Mouse (Mus musculus) intestine, embryonic 15.5 days (tissue): ENCODE measurements around the gene Prune2. TPM values are rescaled to one million over a fixed set of nuclear protein-coding genes. Genes with fewer than 3 reads are reported as not detected.

Source experiments
- ATAC-seq: fragments of 200-750 bp; cut with Nextera tagmentation; 2 replicates; pipeline ENCODE4 v1.8.0; 2017; ENCODE audit warnings: moderate TSS enrichment, moderate library complexity
- H3K27ac ChIP-seq: fragments of 300-500 bp; sonication (generic); 2 replicates; pipeline ENCODE4 v1.5.1; 2015; ENCODE audit warnings: mild to moderate bottlenecking, inconsistent platforms
- H3K27me3 ChIP-seq: fragments of 300-500 bp; sonication (generic); replicated peaks from 2 replicates; pipeline ENCODE4 v1.6.1; 2015; ENCODE audit warnings: inconsistent platforms
- H3K36me3 ChIP-seq: fragments of 300-500 bp; sonication (generic); 2 replicates; pipeline ENCODE4 v1.6.1; 2015; ENCODE audit warnings: inconsistent platforms
- H3K4me1 ChIP-seq: fragments of 300-500 bp; sonication (generic); replicated peaks from 2 replicates; pipeline ENCODE4 v1.6.1; 2015; ENCODE audit warnings: inconsistent platforms
- H3K4me2 ChIP-seq: fragments of 300-500 bp; sonication (generic); replicated peaks from 2 replicates; pipeline ENCODE4 v1.6.1; 2015; ENCODE audit warnings: mild to moderate bottlenecking, inconsistent platforms
- H3K4me3 ChIP-seq: fragments of 300-500 bp; sonication (generic); replicated peaks from 2 replicates; pipeline ENCODE4 v1.5.1; 2015; ENCODE audit warnings: inconsistent platforms
- H3K9ac ChIP-seq: fragments of 300-500 bp; sonication (generic); 2 replicates; pipeline ENCODE4 v1.6.1; 2015; ENCODE audit warnings: inconsistent platforms
- H3K9me3 ChIP-seq: fragments of 300-500 bp; sonication (generic); 2 replicates; pipeline ENCODE4 v1.6.1; 2016; ENCODE audit warnings: inconsistent platforms
- WGBS: fragments of 180-500 bp; shearing (Covaris S2); methylation state at CpG from one replicate; pipeline ENCODE4 v1.1.7; 2015; 5-methylcytosine and 5-hydroxymethylcytosine counted together
- polyA plus RNA-seq: library from polyadenylated mRNA; unstranded; fragments of >200 nt; fragmentation: Nextera tagmentation; extraction: Ambion mirVana; gene quantifications from 2 replicates; pipeline ENCODE4 v1.2.1, GENCODE M21; 2015

The Prune2 gene
- polyA plus RNA-seq, 1 experiment from 2014 or later, result 2.3 TPM

- Histone ChIP-seq H3K4me2 (no peak overlapping the region), H3K27ac (no peak overlapping the region), H3K4me1 (no peaks in the 10 kb centered on the region), H3K36me3 (no peaks in the 10 kb centered on the region), H3K9ac (no peak overlapping the region), H3K27me3 (no peaks in the 10 kb centered on the region), H3K9me3 (no peaks in the 10 kb centered on the region), H3K4me3 (no peak overlapping the region)
- WGBS, result 48% methylated on average over 12 of the region's 12 CpGs
- ATAC-seq, result peak; percentile 90
These were observed 184.3 kb downstream of the Prune2 start for GRCm38 (mm10) chr19:17140016-17140914.

GRCm38 (mm10) chr19:17143245-17143644, 187.3 kb downstream of the Prune2 start:
- WGBS, result 96% methylated on average over 2 of the region's 2 CpGs

GRCm38 (mm10) chr19:17144205-17144604, 188.3 kb downstream of the Prune2 start:
- H3K36me3 ChIP-seq, result no peaks in the 10 kb centered on the region
- no peak overlapping the region for H3K27ac ChIP-seq
- H3K27me3 ChIP-seq, result no peaks in the 10 kb centered on the region
- no peak overlapping the region for H3K4me3 ChIP-seq
- H3K4me1 ChIP-seq, result no peaks in the 10 kb centered on the region
- no peak overlapping the region for H3K4me2 ChIP-seq
- no peak overlapping the region for H3K9ac ChIP-seq
- ATAC-seq, result no peak
- WGBS, result 84% methylated on average over 6 of the region's 6 CpGs
- H3K9me3 ChIP-seq, result no peaks in the 10 kb centered on the region

More at GRCm38 (mm10) chr19:17143245-17143644, 187.3 kb downstream of the Prune2 start:
- ATAC-seq, result no peak
- Histone ChIP-seq H3K9ac (no peak overlapping the region), H3K36me3 (no peaks in the 10 kb centered on the region), H3K4me2 (no peak overlapping the region), H3K27ac (no peak overlapping the region), H3K4me3 (no peak overlapping the region), H3K9me3 (no peaks in the 10 kb centered on the region), H3K4me1 (no peaks in the 10 kb centered on the region), H3K27me3 (no peaks in the 10 kb centered on the region)

- H3K27me3 ChIP-seq, result no peaks in the 10 kb centered on the region
- no peaks in the 10 kb centered on the region for H3K9me3 ChIP-seq
- no peak overlapping the region for H3K4me2 ChIP-seq
- no peak overlapping the region for H3K27ac ChIP-seq
- ATAC-seq, result no peak
- no peaks in the 10 kb centered on the region for H3K36me3 ChIP-seq
- H3K4me3 ChIP-seq, result no peak overlapping the region
- WGBS, result 85% methylated on average over 7 of the region's 7 CpGs
- no peaks in the 10 kb centered on the region for H3K4me1 ChIP-seq
- no peak overlapping the region for H3K9ac ChIP-seq
These were observed 194.1 kb downstream of the Prune2 start for GRCm38 (mm10) chr19:17150064-17150463.

- no peak for ATAC-seq
- Histone ChIP-seq H3K9me3 (no peaks in the 10 kb centered on the region), H3K36me3 (no peaks in the 10 kb centered on the region), H3K4me3 (no peak overlapping the region), H3K27ac (no peak overlapping the region), H3K27me3 (no peaks in the 10 kb centered on the region), H3K4me1 (no peaks in the 10 kb centered on the region), H3K4me2 (no peak overlapping the region), H3K9ac (no peak overlapping the region)
- 78% methylated on average over 6 of the region's 6 CpGs for WGBS
These were observed 195.9 kb downstream of the Prune2 start for GRCm38 (mm10) chr19:17151781-17152180.

GRCm38 (mm10) chr19:17152461-17152860, 196.5 kb downstream of the Prune2 start:
- H3K27me3 ChIP-seq, result no peaks in the 10 kb centered on the region
- no peak overlapping the region for H3K4me3 ChIP-seq
- ATAC-seq, result no peak
- no peak overlapping the region for H3K9ac ChIP-seq
- no peaks in the 10 kb centered on the region for H3K9me3 ChIP-seq
- WGBS, result 81% methylated on average over 7 of the region's 7 CpGs
- H3K36me3 ChIP-seq, result no peaks in the 10 kb centered on the region
- no peak overlapping the region for H3K27ac ChIP-seq
- no peak overlapping the region for H3K4me2 ChIP-seq
- no peaks in the 10 kb centered on the region for H3K4me1 ChIP-seq

- Histone ChIP-seq H3K4me2 (no peak overlapping the region), H3K27me3 (no peaks in the 10 kb centered on the region), H3K4me1 (no peaks in the 10 kb centered on the region), H3K9ac (no peak overlapping the region), H3K36me3 (no peaks in the 10 kb centered on the region), H3K4me3 (no peak overlapping the region), H3K9me3 (no peaks in the 10 kb centered on the region), H3K27ac (no peak overlapping the region)
- 80% methylated on average over 11 of the region's 11 CpGs for WGBS
- no peak for ATAC-seq
These were observed 198.2 kb downstream of the Prune2 start for GRCm38 (mm10) chr19:17153911-17154639.

GRCm38 (mm10) chr19:17155216-17155615, 199.3 kb downstream of the Prune2 start:
- ATAC-seq, result no peak
- WGBS, result 86% methylated on average over 2 of the region's 2 CpGs
- Histone ChIP-seq H3K4me2 (no peak overlapping the region), H3K9ac (no peak overlapping the region), H3K4me1 (no peaks in the 10 kb centered on the region), H3K4me3 (no peak overlapping the region), H3K27me3 (no peaks in the 10 kb centered on the region), H3K36me3 (no peaks in the 10 kb centered on the region), H3K27ac (no peak overlapping the region), H3K9me3 (no peaks in the 10 kb centered on the region)

GRCm38 (mm10) chr19:17159676-17160075, 203.8 kb downstream of the Prune2 start:
- no peak for ATAC-seq
- 72% methylated on average over 2 of the region's 2 CpGs for WGBS

GRCm38 (mm10) chr19:17160231-17160630, 204.3 kb downstream of the Prune2 start:
- no peak for ATAC-seq
- Histone ChIP-seq H3K4me2 (no peak overlapping the region), H3K4me3 (no peak overlapping the region), H3K27ac (no peak overlapping the region), H3K27me3 (no peaks in the 10 kb centered on the region), H3K4me1 (peaks cover 3% of the 10 kb centered on the region; the same call in 1 of the 2 replicates), H3K36me3 (no peaks in the 10 kb centered on the region), H3K9ac (no peak overlapping the region), H3K9me3 (no peaks in the 10 kb centered on the region)
- 93% methylated on average over 2 of the region's 2 CpGs for WGBS

More at GRCm38 (mm10) chr19:17159676-17160075, 203.8 kb downstream of the Prune2 start:
- Histone ChIP-seq H3K27ac (no peak overlapping the region), H3K4me3 (no peak overlapping the region), H3K36me3 (no peaks in the 10 kb centered on the region), H3K4me2 (no peak overlapping the region), H3K27me3 (no peaks in the 10 kb centered on the region), H3K9ac (no peak overlapping the region), H3K9me3 (no peaks in the 10 kb centered on the region), H3K4me1 (peaks cover 3% of the 10 kb centered on the region; the same call in 1 of the 2 replicates)

GRCm38 (mm10) chr19:17163511-17163953, 207.6 kb downstream of the Prune2 start:
- H3K36me3 ChIP-seq, result no peaks in the 10 kb centered on the region
- no peak overlapping the region for H3K4me3 ChIP-seq
- no peaks in the 10 kb centered on the region for H3K27me3 ChIP-seq
- no peak overlapping the region for H3K27ac ChIP-seq
- 10% methylated on average over 13 of the region's 13 CpGs for WGBS
- peaks cover 3% of the 10 kb centered on the region; the same call in 1 of the 2 replicates for H3K4me1 ChIP-seq
- no peak overlapping the region for H3K9ac ChIP-seq
- peak; percentile 83 for ATAC-seq
- no peaks in the 10 kb centered on the region for H3K9me3 ChIP-seq
- 0 out of 2 replicates have a peak overlapping the region, but pooled peaks have one; percentile 19 for H3K4me2 ChIP-seq

- peaks cover 3% of the 10 kb centered on the region; the same call in 1 of the 2 replicates for H3K4me1 ChIP-seq
- H3K36me3 ChIP-seq, result no peaks in the 10 kb centered on the region
- H3K4me2 ChIP-seq, result no peak overlapping the region
- H3K27ac ChIP-seq, result no peak overlapping the region
- H3K9ac ChIP-seq, result no peak overlapping the region
- H3K27me3 ChIP-seq, result no peaks in the 10 kb centered on the region
- H3K9me3 ChIP-seq, result no peaks in the 10 kb centered on the region
- no peak overlapping the region for H3K4me3 ChIP-seq
- ATAC-seq, result no peak
- WGBS, result 76% methylated on average over 7 of the region's 7 CpGs
These were observed 210.4 kb downstream of the Prune2 start for GRCm38 (mm10) chr19:17166288-17166687.
